Mouse (Mus musculus): ENCODE measurements around the gene Eif4g1. TPM values are rescaled to one million over a fixed set of nuclear protein-coding genes. Genes with fewer than 3 reads are reported as not detected.

The Eif4g1 gene
- 135 TPM for polyA plus RNA-seq (2014; fragmentation: Illumina TruSeq; extraction: RNeasy Lipid Tissue Mini Kit (QIAGEN cat#74804); ENCODE audit: low read depth, low replicate concordance)

GRCm38 (mm10) chr16:20668013-20668412 is at the start of gene Eif4g1:
Gene Eif4g1, plus strand, starts transcription at chr16:20668313.

DNA sequence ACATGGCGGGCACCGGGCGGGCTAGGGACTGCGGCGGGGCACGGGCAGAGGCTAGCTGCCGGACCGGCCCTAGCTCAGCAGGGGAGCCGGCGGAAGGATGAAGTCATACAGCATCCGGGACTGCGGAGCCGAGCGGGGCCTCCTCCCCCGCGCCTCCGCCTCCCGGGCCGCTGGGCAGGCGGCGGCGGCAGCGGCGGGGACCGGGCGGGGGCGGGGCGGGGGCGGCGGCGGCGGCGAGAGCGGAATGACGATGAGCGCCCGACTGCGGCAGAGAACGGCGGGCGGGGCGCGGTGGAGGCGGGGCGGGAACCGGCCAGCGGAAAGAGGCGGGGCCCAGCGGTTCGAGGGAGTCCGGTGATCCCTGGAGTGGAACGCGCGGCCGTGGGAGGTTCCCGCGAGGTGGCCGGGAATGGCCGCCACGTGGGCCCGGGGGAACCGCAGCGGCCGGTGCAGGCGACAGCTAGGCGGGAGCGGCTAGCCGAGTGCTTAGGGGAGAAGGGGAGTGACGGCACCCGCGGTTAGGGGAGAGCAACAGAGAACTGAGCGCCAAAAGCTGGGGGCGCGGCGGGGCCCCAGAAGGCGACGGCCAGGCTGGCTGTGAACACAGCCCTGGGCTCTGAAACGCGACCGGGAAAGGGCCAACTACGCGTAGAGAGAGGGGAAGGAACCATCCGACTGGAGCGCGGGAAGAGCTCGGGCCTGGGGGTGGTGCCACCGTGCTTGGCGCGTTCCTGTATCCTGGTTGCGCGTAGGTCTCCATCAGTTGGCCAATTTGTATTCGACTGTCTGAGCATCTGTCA is 46.7 kb upstream of the Eif4g1 start, which contains the start of gene Camk2n2:
Gene Camk2n2, minus strand, starts transcription at position 97 of the 800 bp plus-strand sequence.

GRCm38 (mm10) chr16:20629731-20630634 is 38.1 kb upstream of the Eif4g1 start, which contains the start of gene Ece2:
Gene Ece2, plus strand, starts transcription at chr16:20629828.

DNA sequence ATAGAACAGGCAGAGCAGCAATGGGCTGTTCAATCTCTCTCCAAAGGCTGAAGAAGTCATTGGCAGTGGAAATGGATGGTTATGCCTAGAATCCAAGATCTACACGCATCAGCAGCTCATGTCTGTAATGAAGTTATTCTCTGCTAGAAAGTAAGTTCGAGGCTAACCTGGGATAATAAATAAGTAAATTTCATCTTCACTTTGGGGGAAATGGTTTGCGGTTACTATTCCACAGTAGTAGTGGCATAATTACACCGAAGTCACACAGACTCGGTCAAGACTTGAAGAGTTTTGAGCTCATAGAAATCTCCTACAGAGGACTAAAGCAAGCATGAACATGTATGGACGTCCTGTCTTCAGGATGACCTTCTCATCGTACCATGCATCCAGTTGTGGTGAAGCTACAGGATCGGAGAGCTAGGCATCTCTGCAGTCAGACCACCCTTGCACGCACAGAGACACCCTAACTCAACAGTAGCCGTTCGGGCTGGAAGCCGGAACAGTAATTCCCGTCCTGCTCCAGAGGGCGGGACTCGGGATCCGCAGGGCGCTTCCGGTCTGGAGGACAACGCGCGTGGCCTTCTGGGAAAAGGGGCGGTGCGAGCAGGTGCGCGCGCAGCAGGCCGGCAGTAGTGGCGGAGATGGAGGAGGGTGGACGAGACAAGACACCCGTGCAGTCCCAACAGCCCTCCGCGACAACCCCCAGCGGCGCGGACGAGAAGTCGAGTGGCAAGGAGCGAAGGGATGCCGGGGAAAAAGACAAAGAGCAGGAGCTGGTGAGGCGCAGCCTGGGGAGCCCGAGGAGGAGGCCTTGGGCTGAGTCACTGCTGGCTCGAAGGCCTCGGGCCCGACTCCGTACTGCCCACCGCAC is 16.8 kb upstream of the Eif4g1 start, which contains the start of gene Psmd2:
Gene Psmd2, plus strand, starts transcription at position 577 of the 871 bp plus-strand sequence.

GRCm38 (mm10) chr16:20693111-20693701 is 25.1 kb downstream of the Eif4g1 start, which contains the start of gene Fam131a:
Gene Fam131a, plus strand, starts transcription at chr16:20693241.

DNA sequence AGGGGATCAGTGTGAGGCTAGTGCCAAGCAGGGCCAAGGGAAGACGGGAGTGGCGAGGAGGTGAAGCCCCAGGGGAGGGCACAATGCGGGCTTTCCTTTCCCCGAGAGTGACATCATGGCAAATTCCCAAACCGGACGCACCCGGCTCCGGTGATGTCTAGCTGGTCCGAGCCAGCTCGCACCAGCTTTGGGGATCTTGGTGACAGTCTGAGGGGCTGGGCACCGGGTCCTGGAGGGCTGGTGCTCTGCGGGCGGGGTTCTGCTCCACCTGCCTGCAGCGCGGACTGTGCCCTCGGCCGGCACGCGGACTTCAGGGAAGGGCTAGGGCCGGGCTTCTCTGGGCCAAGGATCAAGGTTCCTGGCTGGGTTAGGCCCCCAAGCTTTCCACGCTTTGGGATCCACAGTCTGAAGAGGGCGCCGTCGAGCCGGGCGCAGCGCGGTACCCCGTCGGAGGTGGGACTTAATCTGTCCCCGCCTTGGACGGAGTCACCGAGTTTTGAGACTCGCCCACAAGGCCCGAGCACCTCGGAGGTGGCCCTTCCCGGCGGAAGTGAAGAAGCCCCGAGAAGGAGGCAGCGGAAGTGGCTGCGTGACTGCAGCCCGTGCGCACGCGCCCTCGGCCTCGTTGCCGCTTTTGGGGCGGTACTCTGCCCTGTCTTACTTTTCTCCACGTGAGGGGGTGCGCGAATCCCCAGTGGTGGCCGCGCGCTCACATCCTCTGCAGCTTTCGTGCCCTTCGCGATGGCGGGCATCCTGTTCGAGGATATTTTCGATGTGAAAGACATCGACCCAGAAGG is 49.3 kb downstream of the Eif4g1 start, which contains the start of the genes Polr2h and Clcn2:
Gene Polr2h, plus strand, starts transcription at position 485 of the 797 bp plus-strand sequence.
Gene Clcn2, minus strand, starts transcription at position 566 of the 797 bp plus-strand sequence.

DNA sequence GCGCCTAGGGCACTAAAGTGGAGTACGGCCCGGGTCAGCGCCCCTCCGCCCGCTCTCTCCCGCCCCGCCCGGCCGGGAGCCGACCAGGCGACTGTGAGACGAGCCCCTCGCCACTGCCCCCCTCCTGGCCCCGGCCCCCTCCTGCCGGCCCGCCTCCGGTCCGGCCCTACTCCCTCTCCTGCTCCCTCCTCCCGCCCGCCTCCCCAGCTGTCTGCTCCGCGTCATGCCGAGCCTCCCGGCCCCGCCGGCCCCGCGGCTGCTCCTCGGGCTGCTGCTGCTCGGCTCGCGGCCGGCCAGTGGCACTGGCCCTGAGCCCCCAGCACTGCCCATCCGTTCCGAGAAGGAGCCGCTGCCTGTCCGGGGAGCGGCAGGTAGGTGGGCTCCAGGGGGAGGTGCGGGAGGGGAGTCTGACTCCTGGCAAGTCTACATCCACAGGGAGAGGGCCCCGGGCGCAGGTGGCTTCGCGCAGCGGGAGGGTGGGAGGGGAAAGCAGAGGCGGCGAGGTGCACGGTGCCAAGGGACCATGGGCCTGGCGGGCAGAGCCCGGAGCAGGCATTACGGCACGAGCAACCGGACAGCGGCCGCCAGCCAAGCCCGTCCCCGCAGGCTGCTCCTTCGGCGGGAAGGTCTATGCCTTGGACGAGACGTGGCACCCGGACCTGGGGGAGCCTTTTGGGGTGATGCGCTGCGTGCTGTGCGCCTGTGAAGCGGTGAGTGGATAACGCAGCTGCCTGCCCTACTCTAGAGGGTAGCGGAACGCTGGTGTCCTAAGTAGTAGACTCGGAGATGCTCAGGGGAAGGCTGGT is 65.0 kb downstream of the Eif4g1 start, which contains the start of gene Chrd:
Gene Chrd, plus strand, starts transcription at position 203 of the 806 bp plus-strand sequence.

DNA sequence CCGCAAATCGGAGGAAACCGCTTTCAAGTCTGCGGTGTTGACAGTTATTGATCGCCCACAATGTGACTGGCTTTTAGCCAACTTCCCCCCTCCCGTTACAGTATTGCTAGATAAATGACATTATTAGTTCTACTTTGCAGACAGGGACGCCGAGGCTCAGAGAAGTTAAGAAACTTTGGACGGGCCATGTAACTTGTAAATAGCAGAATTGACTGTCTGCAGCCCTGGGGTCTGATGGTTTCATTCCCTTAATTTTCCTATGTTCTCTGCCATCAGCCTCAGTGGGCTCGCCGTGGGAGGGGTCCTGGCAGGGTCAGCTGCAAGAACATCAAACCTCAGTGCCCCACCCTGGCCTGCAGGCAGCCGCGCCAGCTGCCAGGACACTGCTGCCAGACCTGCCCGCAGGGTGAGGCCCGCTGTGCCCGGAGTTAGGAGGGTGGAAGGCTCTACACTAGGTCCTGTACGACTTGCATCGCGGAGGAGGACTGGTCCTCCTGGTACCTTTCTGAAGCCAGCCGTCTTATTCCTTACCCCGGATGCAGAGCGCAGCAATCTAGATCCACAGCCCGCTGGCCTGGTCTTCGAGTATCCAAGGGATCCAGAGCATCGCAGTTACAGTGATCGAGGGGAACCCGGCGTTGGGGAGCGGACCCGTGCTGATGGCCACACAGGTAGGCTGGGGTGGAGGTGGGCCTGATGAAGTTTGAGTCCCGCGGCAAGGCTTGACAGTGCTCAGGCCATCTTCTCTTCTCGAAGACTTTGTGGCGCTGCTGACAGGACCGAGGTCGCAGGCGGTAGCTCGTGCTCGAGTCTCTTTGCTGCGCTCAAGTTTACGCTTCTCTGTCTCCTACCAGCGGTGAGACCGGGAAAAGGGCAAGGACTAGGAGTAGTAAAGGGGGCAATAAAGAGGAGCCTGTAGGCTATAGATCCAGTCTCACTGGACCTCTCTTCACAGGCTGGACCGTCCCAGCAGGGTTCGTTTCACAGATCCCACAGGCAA is 65.9 kb downstream of the Eif4g1 start, which contains the start of gene Thpo:
Gene Thpo, minus strand, starts transcription at position 781 of the 1,000 bp plus-strand sequence.

Other genes with a start within 250 kb of the Eif4g1 start
- gene Abcc5, start 241.9 kb upstream of the Eif4g1 start, polyA plus RNA-seq (2014; fragmentation: Illumina TruSeq; extraction: RNeasy Lipid Tissue Mini Kit (QIAGEN cat#74804); ENCODE audit: low read depth, low replicate concordance) = 21.1 TPM
- 7.8 TPM for gene Eif2b5, start 169.5 kb upstream of the Eif4g1 start, polyA plus RNA-seq (2014; fragmentation: Illumina TruSeq; extraction: RNeasy Lipid Tissue Mini Kit (QIAGEN cat#74804); ENCODE audit: low read depth, low replicate concordance)
- gene Dvl3, start 151.3 kb upstream of the Eif4g1 start, polyA plus RNA-seq (2014; fragmentation: Illumina TruSeq; extraction: RNeasy Lipid Tissue Mini Kit (QIAGEN cat#74804); ENCODE audit: low read depth, low replicate concordance) = 23.3 TPM
- gene Ap2m1, start 132.8 kb upstream of the Eif4g1 start, polyA plus RNA-seq (2014; fragmentation: Illumina TruSeq; extraction: RNeasy Lipid Tissue Mini Kit (QIAGEN cat#74804); ENCODE audit: low read depth, low replicate concordance) = 87.0 TPM
- 9.1 TPM for gene Abcf3, start 119.7 kb upstream of the Eif4g1 start, polyA plus RNA-seq (2014; fragmentation: Illumina TruSeq; extraction: RNeasy Lipid Tissue Mini Kit (QIAGEN cat#74804); ENCODE audit: low read depth, low replicate concordance)
- 0.76 TPM for gene Vwa5b2, start 78.8 kb upstream of the Eif4g1 start, polyA plus RNA-seq (2014; fragmentation: Illumina TruSeq; extraction: RNeasy Lipid Tissue Mini Kit (QIAGEN cat#74804); ENCODE audit: low read depth, low replicate concordance)
- gene Eef1akmt4, start 56.7 kb upstream of the Eif4g1 start, polyA plus RNA-seq (2014; fragmentation: Illumina TruSeq; extraction: RNeasy Lipid Tissue Mini Kit (QIAGEN cat#74804); ENCODE audit: low read depth, low replicate concordance) = 1.9 TPM
- not detected for gene Gm49333, start 56.7 kb upstream of the Eif4g1 start, polyA plus RNA-seq (2014; fragmentation: Illumina TruSeq; extraction: RNeasy Lipid Tissue Mini Kit (QIAGEN cat#74804); ENCODE audit: low read depth, low replicate concordance)
- gene Alg3, start 56.6 kb upstream of the Eif4g1 start, polyA plus RNA-seq (2014; fragmentation: Illumina TruSeq; extraction: RNeasy Lipid Tissue Mini Kit (QIAGEN cat#74804); ENCODE audit: low read depth, low replicate concordance) = 3.7 TPM
- gene Camk2n2, start 47.0 kb upstream of the Eif4g1 start, polyA plus RNA-seq (2014; fragmentation: Illumina TruSeq; extraction: RNeasy Lipid Tissue Mini Kit (QIAGEN cat#74804); ENCODE audit: low read depth, low replicate concordance) = 0.47 TPM
- gene Ece2, start 38.5 kb upstream of the Eif4g1 start, polyA plus RNA-seq (2014; fragmentation: Illumina TruSeq; extraction: RNeasy Lipid Tissue Mini Kit (QIAGEN cat#74804); ENCODE audit: low read depth, low replicate concordance) = 0.47 TPM
- 56.0 TPM for gene Psmd2, start 16.7 kb upstream of the Eif4g1 start, polyA plus RNA-seq (2014; fragmentation: Illumina TruSeq; extraction: RNeasy Lipid Tissue Mini Kit (QIAGEN cat#74804); ENCODE audit: low read depth, low replicate concordance)
- not detected for gene Fam131a, start 24.9 kb downstream of the Eif4g1 start, polyA plus RNA-seq (2014; fragmentation: Illumina TruSeq; extraction: RNeasy Lipid Tissue Mini Kit (QIAGEN cat#74804); ENCODE audit: low read depth, low replicate concordance)
- gene Polr2h, start 49.4 kb downstream of the Eif4g1 start, polyA plus RNA-seq (2014; fragmentation: Illumina TruSeq; extraction: RNeasy Lipid Tissue Mini Kit (QIAGEN cat#74804); ENCODE audit: low read depth, low replicate concordance) = 26.0 TPM
- 5.6 TPM for gene Clcn2, start 49.4 kb downstream of the Eif4g1 start, polyA plus RNA-seq (2014; fragmentation: Illumina TruSeq; extraction: RNeasy Lipid Tissue Mini Kit (QIAGEN cat#74804); ENCODE audit: low read depth, low replicate concordance)
- gene Chrd, start 64.8 kb downstream of the Eif4g1 start, polyA plus RNA-seq (2014; fragmentation: Illumina TruSeq; extraction: RNeasy Lipid Tissue Mini Kit (QIAGEN cat#74804); ENCODE audit: low read depth, low replicate concordance) = 0.28 TPM
- 0.47 TPM for gene Thpo, start 66.2 kb downstream of the Eif4g1 start, polyA plus RNA-seq (2014; fragmentation: Illumina TruSeq; extraction: RNeasy Lipid Tissue Mini Kit (QIAGEN cat#74804); ENCODE audit: low read depth, low replicate concordance)

All from sigmoid colon, adult 10 weeks (tissue).